Mouse (Mus musculus): ENCODE data around the gene Prkar1b.

DNA sequence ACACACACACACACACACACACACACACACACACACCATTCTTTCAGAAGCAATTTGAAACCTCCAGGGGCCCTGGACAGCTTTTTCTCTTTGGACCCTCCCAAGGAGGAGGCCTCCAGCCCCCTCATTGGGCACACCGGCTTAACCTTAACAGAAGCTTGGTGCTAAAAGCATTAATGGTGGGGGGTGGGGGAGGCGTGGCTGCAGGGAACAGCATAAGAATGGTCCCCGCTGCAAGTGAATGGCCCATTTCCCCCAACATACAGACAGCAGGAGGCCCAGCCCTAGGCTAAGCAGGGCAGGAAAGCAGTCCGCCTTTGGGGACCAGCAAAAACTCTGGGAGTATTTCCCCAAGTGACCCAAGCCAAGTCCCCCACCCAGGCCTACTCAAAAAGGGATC is 158.1 kb downstream of the Prkar1b start:
- no peak for TF ChIP-seq CTCF (IDR thresholded peaks at IDR 0.05; ENCODE audit: low read depth)
- no peak for TF ChIP-seq EP300 (optimal IDR thresholded peaks at IDR 0.05)

Data from stomach, postnatal 0 days (tissue).